ENCODE assay signal across 11 mouse cellular contexts in genomic region chr7:64850791-64851190, GRCm38 (mm10). TPM values are rescaled to one million over a fixed set of nuclear protein-coding genes. Genes with fewer than 3 reads are reported as not detected.
DNase-seq lines count a peak whose midpoint lies in the region; ATAC-seq and TF ChIP-seq lines count a peak whose summit lies in the region.
"Had no signal": no experiment of that assay in that cellular context is flagged by ENCODE, and none has a peak within 500 bp of the region (broad histone marks: within the 10 kb centered on the region; RNA-seq: fewer than 3 reads in every experiment).

No protein-coding gene starts in this region.

- H3K27me3 ChIP-seq in forebrain, embryonic 11.5 days (ENCODE audit: control insufficient read depth, insufficient read depth, low read length) = no peaks in the 10 kb centered on the region
- no peaks in the 10 kb centered on the region for H3K27me3 ChIP-seq in forebrain, postnatal 0 days (ENCODE audit: insufficient read depth, low read length)
- H3K27me3 ChIP-seq in lung, postnatal 0 days (replicated peaks; ENCODE audit: insufficient read depth, low read length) = no peaks in the 10 kb centered on the region
- no peaks in the 10 kb centered on the region for H3K27me3 ChIP-seq in embryonic facial prominence, embryonic 10.5 days (replicated peaks; ENCODE audit: low read depth, poor library complexity, severe bottlenecking)
- H3K27me3 ChIP-seq: CH12.LX; limb, embryonic 13.5 days had no signal

- TF ChIP-seq EP300 in lung, postnatal 0 days (IDR thresholded peaks at IDR 0.05) = no peak

- TF ChIP-seq CTCF in forebrain, postnatal 0 days (IDR thresholded peaks at IDR 0.05; ENCODE audit: low read depth) = no peak
- TF ChIP-seq CTCF in lung, postnatal 0 days (IDR thresholded peaks at IDR 0.05) = no peak
- TF ChIP-seq CTCF in lung, adult 2 months (IDR thresholded peaks at IDR 0.05; ENCODE audit: insufficient read depth, low read length) = no peak

- no peaks in the 10 kb centered on the region for H3K4me1 ChIP-seq in forebrain, embryonic 11.5 days (replicated peaks; ENCODE audit: control insufficient read depth, insufficient read depth, low read length)
- H3K4me1 ChIP-seq in forebrain, postnatal 0 days (ENCODE audit: insufficient read depth) = no peaks in the 10 kb centered on the region
- H3K4me1 ChIP-seq in lung, postnatal 0 days (ENCODE audit: insufficient read depth, low read depth, low read length) = no peaks in the 10 kb centered on the region
- H3K4me1 ChIP-seq in lung, adult 2 months (ENCODE audit: control insufficient read depth, insufficient read depth, low read length) = no peaks in the 10 kb centered on the region
- no peaks in the 10 kb centered on the region for H3K4me1 ChIP-seq in embryonic facial prominence, embryonic 10.5 days

- H3K27ac ChIP-seq in forebrain, embryonic 11.5 days (ENCODE audit: low read depth, low read length) = no peak overlapping the region
- no peak overlapping the region for H3K27ac ChIP-seq in forebrain, postnatal 0 days (ENCODE audit: low read depth, low read length)
- no peak overlapping the region for H3K27ac ChIP-seq in lung, postnatal 0 days (ENCODE audit: low read length)
- no peak overlapping the region for H3K27ac ChIP-seq in embryonic facial prominence, embryonic 10.5 days (replicated peaks)
- H3K27ac ChIP-seq: limb, embryonic 13.5 days had no signal

- no peak overlapping the region for H3K4me2 ChIP-seq in forebrain, embryonic 11.5 days (ENCODE audit: low read depth, low read length, severe bottlenecking)
- H3K4me2 ChIP-seq in forebrain, postnatal 0 days (ENCODE audit: low read depth) = no peak overlapping the region
- no peak overlapping the region for H3K4me2 ChIP-seq in lung, postnatal 0 days (replicated peaks; ENCODE audit: low read depth, low read length)
- H3K4me2 ChIP-seq: limb, embryonic 13.5 days had no signal

- no peaks in the 10 kb centered on the region for H3K36me3 ChIP-seq in forebrain, embryonic 11.5 days (ENCODE audit: control insufficient read depth, insufficient read depth, low read length)
- H3K36me3 ChIP-seq in forebrain, postnatal 0 days (ENCODE audit: insufficient read depth) = no peaks in the 10 kb centered on the region
- H3K36me3 ChIP-seq in lung, postnatal 0 days (ENCODE audit: insufficient read depth, low read length) = no peaks in the 10 kb centered on the region
- no peaks in the 10 kb centered on the region for H3K36me3 ChIP-seq in embryonic facial prominence, embryonic 10.5 days (replicated peaks)
- H3K36me3 ChIP-seq: limb, embryonic 13.5 days had no signal

- no peak overlapping the region for H3K4me3 ChIP-seq in forebrain, embryonic 11.5 days (ENCODE audit: low read depth, low read length)
- H3K4me3 ChIP-seq in forebrain, postnatal 0 days (ENCODE audit: low read depth, low read length) = no peak overlapping the region
- no peak overlapping the region for H3K4me3 ChIP-seq in lung, postnatal 0 days (ENCODE audit: low read depth, low read length)
- no peak overlapping the region for H3K4me3 ChIP-seq in lung, adult 2 months (replicated peaks; ENCODE audit: extremely low read depth, low read depth, low read length)
- H3K4me3 ChIP-seq in embryonic facial prominence, embryonic 10.5 days = no peak overlapping the region
- H3K4me3 ChIP-seq: limb, embryonic 13.5 days had no signal

- peak; percentile 57 for DNase-seq in forebrain, embryonic 11.5 days (ENCODE audit: low spot score)
- no peak for DNase-seq in forebrain, postnatal 0 days
- peak; percentile 21 for DNase-seq in lung, postnatal 0 days (ENCODE audit: low spot score)
- DNase-seq in lung, adult 2 months = no peak
- DNase-seq in embryonic facial prominence, embryonic 10.5 days (ENCODE audit: low spot score) = peak; percentile 74
- peak; percentile 61 for DNase-seq in thymus, postnatal 14 days
- no peak for DNase-seq in left cerebral cortex, adult 8-10 months (ENCODE audit: low spot score in 2 of 2)
- DNase-seq in frontal cortex, postnatal 36 days (ENCODE audit: low spot score in 2 of 2) = no peak
- DNase-seq: gastrocnemius, postnatal 10 days had no signal

- H3K9ac ChIP-seq in forebrain, embryonic 11.5 days (ENCODE audit: low read length) = no peak overlapping the region
- H3K9ac ChIP-seq in forebrain, postnatal 0 days = no peak overlapping the region
- no peak overlapping the region for H3K9ac ChIP-seq in lung, postnatal 0 days (replicated peaks; ENCODE audit: low read depth)
- H3K9ac ChIP-seq: limb, embryonic 13.5 days had no signal

- 62% methylated on average over 3 of the region's 3 CpGs for WGBS in forebrain, embryonic 11.5 days
- WGBS in forebrain, postnatal 0 days = 55% methylated on average over 3 of the region's 3 CpGs
- 19% methylated on average over 3 of the region's 3 CpGs for WGBS in lung, postnatal 0 days
- WGBS in lung, adult 2 months = 27% methylated on average over 3 of the region's 3 CpGs
- 57% methylated on average over 3 of the region's 3 CpGs for WGBS in embryonic facial prominence, embryonic 10.5 days

- H3K9me3 ChIP-seq in forebrain, embryonic 11.5 days (ENCODE audit: control insufficient read depth, low read length) = no peaks in the 10 kb centered on the region
- H3K9me3 ChIP-seq in forebrain, postnatal 0 days (ENCODE audit: low read length) = no peaks in the 10 kb centered on the region
- H3K9me3 ChIP-seq in lung, postnatal 0 days (ENCODE audit: low read length) = no peaks in the 10 kb centered on the region
- H3K9me3 ChIP-seq in embryonic facial prominence, embryonic 10.5 days = no peaks in the 10 kb centered on the region
- H3K9me3 ChIP-seq: limb, embryonic 13.5 days had no signal

- TF ChIP-seq POLR2A in lung, adult 2 months (IDR thresholded peaks at IDR 0.05; ENCODE audit: borderline replicate concordance, extremely low read depth, low read depth, low read length) = no peak

- no peak for ATAC-seq in forebrain, embryonic 11.5 days (replicated peaks; ENCODE audit: low FRiP score)
- ATAC-seq in forebrain, postnatal 0 days = no peak
- ATAC-seq in lung, postnatal 0 days = no peak

RNA-seq across cellular contexts. Expression of gene Nsmce3, which starts 22.0 kb away (rescaled TPM):
- 11.0 and 11.5 TPM in 2 replicates for polyA plus RNA-seq in forebrain, embryonic 11.5 days (2014; fragmentation: Nextera tagmentation; extraction: Ambion mirVana)
- total RNA-seq in forebrain, postnatal 0 days (2014; rRNA removed) = 16.2 and 20.5 TPM in 2 replicates
- 8.2 and 10.2 TPM in 2 replicates for polyA plus RNA-seq in forebrain, postnatal 0 days (2015; fragmentation: Nextera tagmentation; extraction: Ambion mirVana)
- 9.4 and 9.9 TPM in 2 replicates for polyA plus RNA-seq in lung, postnatal 0 days (2015; fragmentation: Nextera tagmentation; extraction: Ambion mirVana)
- polyA plus RNA-seq in lung, adult 2 months (2012; rRNA removed) = 3.8 and 4.8 TPM in 2 replicates
- 10.4 and 11.2 TPM in 2 replicates for polyA plus RNA-seq in embryonic facial prominence, embryonic 10.5 days (2016; fragmentation: Nextera tagmentation; extraction: Ambion mirVana)
- total RNA-seq in left cerebral cortex, adult 8-10 months (2022) = 10 to 100 TPM; 10.9 to 12.4 (median 11.6) TPM

Comparison
In these comparisons a context has a peak if more than half of its experiments do, and no peak if none do; other contexts are left out.
1. DNase-seq: peak in forebrain, embryonic 11.5 days (single experiment), lung, postnatal 0 days (single experiment), embryonic facial prominence, embryonic 10.5 days (single experiment) and thymus, postnatal 14 days (single experiment); none in forebrain, postnatal 0 days (single experiment), lung, adult 2 months (single experiment), left cerebral cortex, adult 8-10 months (0 of 2) and frontal cortex, postnatal 36 days (0 of 2).